Mouse (Mus musculus): ENCODE results near the gene Gm8914. TPM values are rescaled to one million over a fixed set of nuclear protein-coding genes. Genes with fewer than 3 reads are reported as not detected.
"Not testable (repeated sequence)": the region's sequence is repeated elsewhere in the genome, so short reads cannot be mapped to it uniquely, and the experiment has no call there.

Gm8914 gene
- polyA plus RNA-seq (2012; rRNA removed) = not detected in 2 replicates

DNA sequence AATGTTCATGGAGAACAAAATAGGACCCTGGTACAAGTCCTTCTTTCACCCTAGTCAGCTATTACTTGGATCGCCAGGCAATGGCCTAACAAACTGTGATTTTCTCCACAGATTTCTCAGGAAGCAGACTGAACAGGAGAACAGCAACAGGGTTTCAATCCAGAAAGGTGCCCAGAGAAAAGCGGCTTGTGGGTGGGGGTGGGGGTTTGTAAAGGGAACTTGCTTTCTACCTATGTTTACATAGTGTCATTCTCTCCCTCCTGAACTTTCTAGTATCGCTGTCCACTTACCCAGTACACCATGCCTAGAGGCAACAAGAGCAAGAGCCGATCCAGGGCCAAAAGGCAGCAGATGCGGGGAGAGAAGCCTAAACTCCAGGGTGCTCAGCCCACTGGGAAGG, at the start of gene Gm8914:
TSS of gene Gm8914 (plus strand) at position 301 of the 400 bp plus-strand sequence.
- not testable (repeated sequence) for H3K27ac ChIP-seq (ENCODE audit: insufficient read depth, low read length); H3K4me3 ChIP-seq (replicated peaks; ENCODE audit: insufficient read depth, low read depth, low read length); DNase-seq; H3K27me3 ChIP-seq (ENCODE audit: control insufficient read depth, insufficient read depth, low read length); H3K4me1 ChIP-seq (ENCODE audit: control insufficient read depth, insufficient read depth, low read length)
- no CpG with 5 or more reads among the region's 5 CpGs for WGBS

Other genes with a start within 250 kb of the Gm8914 start
- gene Mageb2, start 148.4 kb upstream of the Gm8914 start, polyA plus RNA-seq (2012; rRNA removed) = not detected in 2 replicates
- not detected in 2 replicates for gene Gm5072, start 87.6 kb upstream of the Gm8914 start, polyA plus RNA-seq (2012; rRNA removed)
- gene 1700084M14Rik, start 95.8 kb downstream of the Gm8914 start, polyA plus RNA-seq (2012; rRNA removed) = not detected in 2 replicates
- gene Gm14781, start 152.1 kb downstream of the Gm8914 start, polyA plus RNA-seq (2012; rRNA removed) = not detected in 2 replicates

All from cerebellum, adult 2 months (tissue).